Mouse (Mus musculus): ENCODE measurements at regions not wholly inside any gene's neighbourhood (a gene's known extent, or its start where the extent isn't known, plus 50 kb on each side); places are given as distances from the start of the nearest gene placed in this dataset.

DNA sequence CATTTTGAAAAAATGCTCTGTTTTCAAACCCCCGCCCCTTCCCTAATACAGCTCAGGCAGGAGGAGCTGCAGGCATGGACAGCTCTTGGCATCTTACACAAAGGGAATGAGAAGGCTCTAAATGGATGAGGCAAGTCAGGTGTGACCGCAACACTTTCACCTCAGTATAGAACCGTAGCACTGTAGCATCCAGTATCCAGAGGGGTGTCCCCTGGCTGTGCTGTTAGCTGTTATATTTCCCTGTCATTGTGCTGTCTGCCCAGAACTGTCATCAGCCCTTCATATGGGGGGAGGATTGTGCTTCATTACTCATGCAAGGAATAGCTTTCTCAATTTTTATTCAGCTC is 82.4 kb upstream of the Frmd4b start:
- H3K36me3 ChIP-seq (replicated peaks in 1 of 2; ENCODE audit: control insufficient read depth in 1 of 2, insufficient read depth in 1 of 2, low read length in 1 of 2) = no peaks in the 10 kb centered on the region
- H3K4me1 ChIP-seq (ENCODE audit: control insufficient read depth in 1 of 2, insufficient read depth in 2 of 2) = no peaks in the 10 kb centered on the region
- H3K9ac ChIP-seq (ENCODE audit: insufficient read depth, low read depth) = no peak overlapping the region
- H3K4me2 ChIP-seq (ENCODE audit: insufficient read depth, low read depth, poor library complexity, severe bottlenecking) = no peak overlapping the region
- no peak overlapping the region for H3K4me3 ChIP-seq (replicated peaks in 1 of 3; ENCODE audit: low read depth in 2 of 3, low read length in 2 of 3, poor library complexity in 1 of 3)
- TF ChIP-seq MYC (IDR thresholded peaks at IDR 0.05; ENCODE audit: low read depth, low read length) (no peak), NELFE (IDR thresholded peaks at IDR 0.05; ENCODE audit: low read depth, low read length) (no peak), E2F4 (IDR thresholded peaks at IDR 0.05; ENCODE audit: insufficient replicate concordance, low read depth, low read length) (no peak), IRF4 (IDR thresholded peaks at IDR 0.05; ENCODE audit: low read depth, low read length) (no peak), JUN (IDR thresholded peaks at IDR 0.05; ENCODE audit: insufficient read depth, low read depth, low read length) (no peak), USF1 (IDR thresholded peaks at IDR 0.05; ENCODE audit: low read depth, low read length) (no peak), GABPA (IDR thresholded peaks at IDR 0.05; ENCODE audit: insufficient replicate concordance, low read depth, low read length) (no peak), UBTF (IDR thresholded peaks at IDR 0.05; ENCODE audit: low read depth, low read length) (no peak), JUND (conservative IDR thresholded peaks at IDR 0.05; ENCODE audit: low read depth, low read length) (no peak), CTCF (conservative IDR thresholded peaks at IDR 0.05 in 1 of 2, IDR thresholded peaks at IDR 0.05 in 1 of 2; ENCODE audit: low read depth in 2 of 2, low read length in 2 of 2) (no peak), RAD21 (IDR thresholded peaks at IDR 0.05; ENCODE audit: low read depth, low read length) (no peak), MEF2A (IDR thresholded peaks at IDR 0.05; ENCODE audit: borderline replicate concordance, low read depth, low read length) (no peak), SIN3A (IDR thresholded peaks at IDR 0.05; ENCODE audit: low read length) (no peak), CHD1 (IDR thresholded peaks at IDR 0.05; ENCODE audit: low read depth, low read length) (no peak), POLR2AphosphoS2 (IDR thresholded peaks at IDR 0.05; ENCODE audit: low read depth, low read length) (no peak), ETS1 (conservative IDR thresholded peaks at IDR 0.05; ENCODE audit: low read depth, low read length) (no peak), RCOR1 (conservative IDR thresholded peaks at IDR 0.05; ENCODE audit: low read depth, low read length) (no peak), ELF1 (IDR thresholded peaks at IDR 0.05; ENCODE audit: low read depth, low read length) (no peak)
- no peaks in the 10 kb centered on the region for H3K9me3 ChIP-seq (replicated peaks; ENCODE audit: low read length)
- DNase-seq (ENCODE audit: extremely low read depth) = no peak
- dilution Hi-C loops (cut with MboI; ENCODE audit: extremely low pct_ligation_motif_present, extremely low pct_unique_long_range_greater_than_20kb, low sequenced_read_pairs) = no loop called here
- no peaks in the 10 kb centered on the region for H3K79me2 ChIP-seq (replicated peaks; ENCODE audit: control insufficient read depth, extremely low read depth, insufficient read depth, poor library complexity, severe bottlenecking)
- no peaks in the 10 kb centered on the region for H3K27me3 ChIP-seq (replicated peaks)
- no peak overlapping the region for H3K27ac ChIP-seq (ENCODE audit: insufficient read depth, low read depth)
- in situ Hi-C loops (cut with MboI; ENCODE audit: low pct_ligation_motif_present, low pct_unique_long_range_greater_than_20kb, low sequenced_read_pairs) = no loop called here

DNA sequence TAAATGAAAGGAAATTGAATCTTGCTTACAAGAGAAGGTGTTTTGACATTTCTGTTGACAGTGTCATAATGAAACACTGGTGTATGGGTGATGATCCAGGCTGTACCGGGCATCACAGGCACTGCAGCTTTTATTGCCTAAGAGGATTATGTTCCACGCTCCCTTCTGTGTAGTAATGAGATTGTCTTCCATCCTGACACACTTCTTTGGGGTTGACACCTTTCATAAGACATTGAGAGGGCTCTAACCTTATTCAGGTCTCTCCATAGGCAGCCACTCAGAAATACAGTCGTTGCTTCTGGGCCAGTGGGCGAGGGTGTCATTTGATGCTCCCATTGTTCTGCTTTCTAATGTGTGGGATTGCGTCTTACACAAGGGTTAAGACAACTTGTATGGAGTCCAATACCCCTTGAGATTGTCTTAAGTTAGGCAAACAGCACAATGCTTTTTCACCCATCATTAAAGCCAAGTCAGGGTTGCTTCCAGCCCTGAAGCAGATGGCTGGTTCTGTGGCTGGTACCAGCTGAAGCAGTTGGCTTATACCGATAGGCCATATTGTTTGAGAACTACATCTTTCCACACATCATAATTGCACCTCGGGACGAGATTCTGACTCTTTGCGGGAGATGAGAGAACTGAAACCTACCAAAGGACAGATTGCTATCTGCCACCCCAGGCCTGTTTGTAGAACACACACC is 81.9 kb upstream of the Frmd4b start:
- no peaks in the 10 kb centered on the region for H3K36me3 ChIP-seq (replicated peaks in 1 of 2; ENCODE audit: control insufficient read depth in 1 of 2, insufficient read depth in 1 of 2, low read length in 1 of 2)
- TF ChIP-seq MEF2A (IDR thresholded peaks at IDR 0.05; ENCODE audit: borderline replicate concordance, low read depth, low read length) (no peak), MAZ (IDR thresholded peaks at IDR 0.05; ENCODE audit: low read depth, low read length) (no peak), POLR2A (IDR thresholded peaks at IDR 0.05; ENCODE audit: low read depth, low read length) (no peak), PAX5 (IDR thresholded peaks at IDR 0.05; ENCODE audit: low read length) (no peak), CHD1 (IDR thresholded peaks at IDR 0.05; ENCODE audit: low read depth, low read length) (no peak)
- DNase-seq (ENCODE audit: extremely low read depth) = no peak
- in situ Hi-C loops (cut with MboI; ENCODE audit: low pct_ligation_motif_present, low pct_unique_long_range_greater_than_20kb, low sequenced_read_pairs) = no loop called here
- no peaks in the 10 kb centered on the region for H3K4me1 ChIP-seq (ENCODE audit: control insufficient read depth in 1 of 2, insufficient read depth in 2 of 2)
- no peaks in the 10 kb centered on the region for H3K9me3 ChIP-seq (replicated peaks; ENCODE audit: low read length)
- no peak overlapping the region for H3K4me3 ChIP-seq (replicated peaks in 1 of 3; ENCODE audit: low read depth in 2 of 3, low read length in 2 of 3, poor library complexity in 1 of 3)
- H3K9ac ChIP-seq (ENCODE audit: insufficient read depth, low read depth) = no peak overlapping the region
- no peak overlapping the region for H3K4me2 ChIP-seq (ENCODE audit: insufficient read depth, low read depth, poor library complexity, severe bottlenecking)
- H3K79me2 ChIP-seq (replicated peaks; ENCODE audit: control insufficient read depth, extremely low read depth, insufficient read depth, poor library complexity, severe bottlenecking) = no peaks in the 10 kb centered on the region
- H3K27me3 ChIP-seq (replicated peaks) = no peaks in the 10 kb centered on the region
- no peak overlapping the region for H3K27ac ChIP-seq (ENCODE audit: insufficient read depth, low read depth)
- dilution Hi-C loops (cut with MboI; ENCODE audit: extremely low pct_ligation_motif_present, extremely low pct_unique_long_range_greater_than_20kb, low sequenced_read_pairs) = no loop called here
